Mouse (Mus musculus) stomach, postnatal 0 days (tissue): Measurements from ENCODE around the gene Arhgap9. TPM values are rescaled to one million over a fixed set of nuclear protein-coding genes. Genes with fewer than 3 reads are reported as not detected.
A peak's percentile ranks its signal among the peaks of the same experiment; 100 is the strongest.

Experiments
- ATAC-seq: fragments of 200-750 bp; cut with Nextera tagmentation; 2 replicates; pipeline ENCODE4 v1.8.0; 2017; ENCODE audit not compliant: low FRiP score, low TSS enrichment
- DNase-seq: peaks from one replicate; pipeline ENCODE4 v3.0.0-alpha.2; 2016; ENCODE audit warnings: low spot score
- H3K27ac ChIP-seq: fragments of 300-500 bp; sonication (generic); replicated peaks from 2 replicates; pipeline ENCODE4 v1.5.1; 2014; ENCODE audit warnings: mild to moderate bottlenecking, control low read depth
- H3K27me3 ChIP-seq: fragments of 300-500 bp; sonication (generic); 2 replicates; pipeline ENCODE4 v1.6.1; 2014; ENCODE audit warnings: low read length; ENCODE audit not compliant: control insufficient read depth, insufficient read depth
- H3K36me3 ChIP-seq: fragments of 300-500 bp; sonication (generic); 2 replicates; pipeline ENCODE4 v1.6.1; 2014; ENCODE audit warnings: low read length, mixed read lengths; ENCODE audit not compliant: control insufficient read depth, insufficient read depth
- H3K4me1 ChIP-seq: fragments of 300-500 bp; sonication (generic); replicated peaks from 2 replicates; pipeline ENCODE4 v1.6.1; 2014; ENCODE audit warnings: antibody characterized with exemption; ENCODE audit not compliant: control insufficient read depth, insufficient read depth
- H3K4me2 ChIP-seq: fragments of 300-500 bp; sonication (generic); replicated peaks from 2 replicates; pipeline ENCODE4 v1.6.1; 2014; ENCODE audit warnings: low read depth, mild to moderate bottlenecking, control low read depth, moderate library complexity
- H3K4me3 ChIP-seq: fragments of 300-500 bp; sonication (generic); 2 replicates; pipeline ENCODE4 v1.5.1; 2014; ENCODE audit warnings: low read depth, low read length, control low read depth
- H3K9ac ChIP-seq: fragments of 300-500 bp; sonication (generic); 2 replicates; pipeline ENCODE4 v1.6.1; 2014; ENCODE audit warnings: mild to moderate bottlenecking, low read length, control low read depth, mixed read lengths
- H3K9me3 ChIP-seq: fragments of 300-500 bp; sonication (generic); 2 replicates; pipeline ENCODE4 v1.6.1; 2016; ENCODE audit warnings: low read length; ENCODE audit not compliant: control insufficient read depth
- CTCF ChIP-seq: IDR thresholded peaks from 2 replicates; pipeline ENCODE4 v1.5.1; 2016; ENCODE audit warnings: antibody characterized with exemption, low read depth, mild to moderate bottlenecking, moderate library complexity
- EP300 ChIP-seq: optimal IDR thresholded peaks from 2 replicates; pipeline ENCODE3; 2016; ENCODE audit warnings: antibody characterized with exemption
- WGBS: fragments of 180-500 bp; shearing (Covaris S2); extraction: QIAGEN DNeasy Blood & Tissue Kit; methylation state at CpG from one replicate; pipeline ENCODE4 v1.1.7; 2014; 5-methylcytosine and 5-hydroxymethylcytosine counted together
- polyA plus RNA-seq: library from polyadenylated mRNA; unstranded; fragments of >200 nt; fragmentation: Nextera tagmentation; extraction: Ambion mirVana; gene quantifications from 2 replicates; pipeline ENCODE4 v1.2.1, GENCODE M21; 2015

Gene Arhgap9
- polyA plus RNA-seq, 1 experiment from 2014 or later, result 5.2 TPM

DNA sequence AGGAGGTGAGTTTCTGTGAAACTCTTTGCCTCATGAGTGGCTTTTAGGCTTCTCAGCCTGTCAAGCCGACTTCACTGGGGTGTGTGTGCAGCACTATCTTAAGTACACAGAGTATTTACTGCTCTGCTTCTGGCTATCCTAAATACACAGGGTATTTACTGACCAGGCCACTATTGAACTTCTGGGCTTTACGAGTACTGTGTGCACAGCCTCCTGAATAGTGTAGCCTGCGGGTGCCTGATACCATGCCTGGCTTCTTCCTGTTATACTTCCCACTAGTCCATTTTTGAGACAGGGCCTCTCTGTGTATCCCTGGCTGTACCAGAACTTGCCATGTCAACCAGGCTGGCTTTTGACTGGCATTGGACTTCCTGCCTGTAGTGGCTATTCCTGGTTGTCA is 55.9 kb downstream of the Arhgap9 start:
- Histone ChIP-seq H3K9ac (no peak overlapping the region), H3K27ac (no peak overlapping the region), H3K4me1 (no peaks in the 10 kb centered on the region), H3K27me3 (no peaks in the 10 kb centered on the region), H3K9me3 (no peaks in the 10 kb centered on the region), H3K4me2 (no peak overlapping the region), H3K36me3 (no peaks in the 10 kb centered on the region), H3K4me3 (no peak overlapping the region)
- 57% methylated on average over 3 of the region's 3 CpGs for WGBS
- peak; percentile 58; the same call in 1 of the 2 replicates for ATAC-seq
- DNase-seq, result peak; percentile 54
- TF ChIP-seq EP300 (no peak), CTCF (no peak)

Other genes with a start within 250 kb of the Arhgap9 start
- 0.04 and 0.08 TPM in 2 replicates for gene Agap2, start 246.7 kb upstream of the Arhgap9 start, polyA plus RNA-seq
- gene Os9, start 200.8 kb upstream of the Arhgap9 start, polyA plus RNA-seq, result 81.9 and 82.0 TPM in 2 replicates
- 45.9 and 65.4 TPM in 2 replicates for gene B4galnt1, start 156.7 kb upstream of the Arhgap9 start, polyA plus RNA-seq
- 0.70 and 0.76 TPM in 2 replicates for gene Slc26a10, start 141.3 kb upstream of the Arhgap9 start, polyA plus RNA-seq
- gene Arhgef25, start 131.9 kb upstream of the Arhgap9 start, polyA plus RNA-seq, result 25.3 and 29.7 TPM in 2 replicates
- 27.8 and 32.9 TPM in 2 replicates for gene Dtx3, start 126.2 kb upstream of the Arhgap9 start, polyA plus RNA-seq
- 23.2 and 26.0 TPM in 2 replicates for gene Pip4k2c, start 110.4 kb upstream of the Arhgap9 start, polyA plus RNA-seq
- gene Kif5a, start 58.6 kb upstream of the Arhgap9 start, polyA plus RNA-seq, result 2.2 and 2.3 TPM in 2 replicates
- 134 and 147 TPM in 2 replicates for gene Dctn2, start 55.6 kb upstream of the Arhgap9 start, polyA plus RNA-seq
- gene Mbd6, start 32.9 kb upstream of the Arhgap9 start, polyA plus RNA-seq, result 8.5 and 8.9 TPM in 2 replicates
- gene Mars, start 10.2 kb upstream of the Arhgap9 start, polyA plus RNA-seq, result 66.6 and 70.4 TPM in 2 replicates
- gene Gli1, start 20.0 kb downstream of the Arhgap9 start, polyA plus RNA-seq, result 2.3 and 2.4 TPM in 2 replicates
- gene Inhbe, start 32.4 kb downstream of the Arhgap9 start, polyA plus RNA-seq, result 0.02 and 0.12 TPM in 2 replicates
- gene Inhbc, start 48.5 kb downstream of the Arhgap9 start, polyA plus RNA-seq, result 0.15 TPM in 1 of 2 replicates, not detected in the other
- gene R3hdm2, start 58.4 kb downstream of the Arhgap9 start, polyA plus RNA-seq, result 14.3 and 17.6 TPM in 2 replicates
- gene Stac3, start 179.7 kb downstream of the Arhgap9 start, polyA plus RNA-seq, result 0.23 and 0.40 TPM in 2 replicates
- gene Ndufa4l2, start 193.0 kb downstream of the Arhgap9 start, polyA plus RNA-seq, result 58.2 and 72.8 TPM in 2 replicates
- 38.9 and 40.9 TPM in 2 replicates for gene Shmt2, start 200.5 kb downstream of the Arhgap9 start, polyA plus RNA-seq
- gene Nxph4, start 212.6 kb downstream of the Arhgap9 start, polyA plus RNA-seq, result 2.7 and 4.0 TPM in 2 replicates